Mouse (Mus musculus) liver, embryonic 16.5 days (tissue): ENCODE data around the gene Tbc1d19. TPM values are rescaled to one million over a fixed set of nuclear protein-coding genes. Genes with fewer than 3 reads are reported as not detected.

Experiments used
- ATAC-seq: fragments of 200-750 bp; cut with Nextera tagmentation; 2 replicates; pipeline ENCODE4 v1.8.0; 2017; ENCODE audit warnings: low read depth, mild to moderate bottlenecking, moderate number of reproducible peaks, moderate library complexity
- H3K27ac ChIP-seq: fragments of 300-500 bp; sonication (generic); 2 replicates; pipeline ENCODE4 v1.5.1; 2014; ENCODE audit warnings: mild to moderate bottlenecking, low read length
- H3K27me3 ChIP-seq: fragments of 300-500 bp; sonication (generic); 2 replicates; pipeline ENCODE4 v1.6.1; 2014; ENCODE audit warnings: low read depth, low read length, mixed read lengths; ENCODE audit not compliant: control insufficient read depth, insufficient read depth
- H3K36me3 ChIP-seq: fragments of 300-500 bp; sonication (generic); 2 replicates; pipeline ENCODE4 v1.6.1; 2014; ENCODE audit warnings: mild to moderate bottlenecking; ENCODE audit not compliant: control insufficient read depth, insufficient read depth
- H3K4me1 ChIP-seq: fragments of 300-500 bp; sonication (generic); 2 replicates; pipeline ENCODE4 v1.6.1; 2014; ENCODE audit warnings: low read depth, low read length, mixed read lengths; ENCODE audit not compliant: control insufficient read depth
- H3K4me2 ChIP-seq: fragments of 300-500 bp; sonication (generic); 2 replicates; pipeline ENCODE4 v1.6.1; 2014; ENCODE audit warnings: low read depth, low read length, mixed read lengths
- H3K4me3 ChIP-seq: fragments of 300-500 bp; sonication (generic); 2 replicates; pipeline ENCODE4 v1.5.1; 2014; ENCODE audit warnings: low read depth, mild to moderate bottlenecking, low read length
- H3K9ac ChIP-seq: fragments of 300-500 bp; sonication (generic); 2 replicates; pipeline ENCODE4 v1.6.1; 2014; ENCODE audit warnings: low read depth, low read length
- H3K9me3 ChIP-seq: fragments of 300-500 bp; sonication (generic); replicated peaks from 2 replicates; pipeline ENCODE4 v1.6.1; 2016; ENCODE audit warnings: low read length; ENCODE audit not compliant: control insufficient read depth
- WGBS: fragments of 180-500 bp; shearing (Covaris S2); extraction: QIAGEN DNeasy Blood & Tissue Kit; methylation state at CpG from one replicate; pipeline ENCODE4 v1.1.7; 2014; ENCODE audit not compliant: insufficient replicate concordance; 5-methylcytosine and 5-hydroxymethylcytosine counted together
- polyA plus RNA-seq: library from polyadenylated mRNA; unstranded; fragments of >200 nt; fragmentation: Nextera tagmentation; extraction: Ambion mirVana; gene quantifications from 2 replicates; pipeline ENCODE4 v1.2.1, GENCODE M21; 2015

Tbc1d19 gene
- polyA plus RNA-seq, 1 experiment from 2014 or later: 4.1 TPM

DNA sequence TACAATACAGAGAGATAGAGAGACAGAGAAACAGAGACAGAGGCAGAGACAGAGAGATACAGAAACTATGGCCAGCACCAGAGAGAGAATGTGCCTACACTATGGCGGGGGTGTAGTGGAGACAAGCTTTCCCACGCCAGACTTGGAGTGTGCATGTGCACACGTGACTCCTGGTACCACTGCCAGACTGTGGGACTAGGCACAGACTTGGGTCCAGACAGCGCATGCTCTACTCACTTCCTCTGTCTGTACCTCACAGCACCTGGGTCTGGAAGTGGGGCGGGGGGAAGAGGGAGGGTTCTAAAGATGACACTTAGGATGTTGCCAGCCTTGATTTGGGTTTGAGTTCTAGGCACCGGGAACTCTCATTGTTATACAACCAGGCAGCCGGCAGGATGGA lies 118.5 kb downstream of the Tbc1d19 start:
- Histone ChIP-seq H3K27me3 (no peaks in the 10 kb centered on the region), H3K27ac (no peak overlapping the region), H3K4me3 (no peak overlapping the region), H3K9me3 (no peaks in the 10 kb centered on the region), H3K4me1 (no peaks in the 10 kb centered on the region), H3K36me3 (no peaks in the 10 kb centered on the region), H3K4me2 (no peak overlapping the region), H3K9ac (no peak overlapping the region)
- WGBS: 61% methylated on average over 7 of the region's 7 CpGs
- no peak for ATAC-seq

DNA sequence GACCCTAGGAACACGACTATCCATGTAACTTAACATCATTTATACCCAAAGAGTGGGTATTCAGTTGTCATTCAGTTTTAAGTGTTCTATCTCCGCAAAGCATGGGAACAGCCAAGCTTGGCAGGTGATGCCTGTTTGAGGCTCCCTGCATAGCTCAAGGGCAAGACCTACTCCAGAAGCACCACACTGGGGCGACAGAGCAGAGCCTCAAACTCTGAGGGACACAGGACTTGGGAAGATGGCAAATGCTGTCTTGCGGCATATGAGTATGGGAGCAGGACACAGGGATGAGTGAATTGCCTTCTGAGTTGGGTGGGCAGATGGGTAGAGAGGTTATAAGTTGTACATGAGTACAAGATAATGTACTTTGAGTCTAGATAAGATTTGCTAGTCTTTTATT lies 119.1 kb downstream of the Tbc1d19 start:
- no peak overlapping the region for H3K4me3 ChIP-seq
- no peaks in the 10 kb centered on the region for H3K36me3 ChIP-seq
- H3K9ac ChIP-seq: no peak overlapping the region
- ATAC-seq: no peak
- WGBS: 67% methylated on average over 4 of the region's 4 CpGs
- no peaks in the 10 kb centered on the region for H3K4me1 ChIP-seq
- no peaks in the 10 kb centered on the region for H3K9me3 ChIP-seq
- H3K27me3 ChIP-seq: no peaks in the 10 kb centered on the region
- H3K27ac ChIP-seq: no peak overlapping the region
- no peak overlapping the region for H3K4me2 ChIP-seq

DNA sequence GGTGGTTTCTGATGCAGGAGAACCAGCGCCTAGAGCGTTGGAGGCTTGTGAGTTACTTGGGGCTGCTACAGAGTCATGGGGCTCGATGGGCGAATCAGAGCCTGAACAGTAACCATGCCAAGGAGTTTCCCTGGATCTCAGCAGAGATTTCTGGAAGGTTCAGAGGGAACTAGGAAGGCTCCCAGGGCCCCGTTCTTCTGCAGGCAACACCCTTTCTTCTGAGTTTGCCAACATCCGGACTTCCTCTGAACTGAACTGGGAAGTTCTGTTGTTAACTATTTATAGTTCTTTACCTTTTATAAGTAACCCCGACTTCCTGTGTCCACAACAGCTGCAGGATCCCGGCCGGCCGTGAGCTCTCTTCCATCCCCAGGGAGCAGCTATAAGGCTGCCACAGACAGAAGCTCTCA lies 119.8 kb downstream of the Tbc1d19 start:
- Histone ChIP-seq H3K27ac (no peak overlapping the region), H3K4me1 (no peaks in the 10 kb centered on the region)
- 47% methylated on average over 10 of the region's 10 CpGs for WGBS

DNA sequence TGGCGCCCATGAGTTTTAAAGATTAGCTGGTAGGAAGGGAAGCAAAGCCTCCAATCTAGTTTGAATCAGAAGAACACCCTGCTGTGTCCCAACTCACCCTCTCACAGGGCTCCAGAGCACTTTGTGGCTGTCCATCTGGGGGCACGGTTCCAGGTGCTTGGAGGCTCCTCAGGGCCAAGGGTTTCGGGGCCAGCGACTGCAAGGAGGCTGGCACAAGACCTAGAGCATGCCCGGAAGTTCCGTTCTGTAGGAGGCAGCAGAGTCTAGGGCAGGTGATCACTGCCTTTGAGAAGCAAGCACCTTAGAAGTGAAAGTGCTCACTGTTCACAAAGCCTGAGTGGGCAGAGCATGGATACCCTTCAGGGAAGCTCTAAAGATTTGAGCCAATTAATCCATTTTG lies 120.4 kb downstream of the Tbc1d19 start:
- Histone ChIP-seq H3K4me1 (no peaks in the 10 kb centered on the region), H3K27me3 (no peaks in the 10 kb centered on the region), H3K9me3 (no peaks in the 10 kb centered on the region), H3K4me3 (no peak overlapping the region), H3K9ac (no peak overlapping the region), H3K27ac (no peak overlapping the region), H3K4me2 (no peak overlapping the region), H3K36me3 (no peaks in the 10 kb centered on the region)
- ATAC-seq: no peak
- WGBS: 68% methylated on average over 6 of the region's 6 CpGs

More for the DNA sequence above, 119.8 kb downstream of the Tbc1d19 start:
- no peak for ATAC-seq
- Histone ChIP-seq H3K27me3 (no peaks in the 10 kb centered on the region), H3K9me3 (no peaks in the 10 kb centered on the region), H3K36me3 (no peaks in the 10 kb centered on the region), H3K9ac (no peak overlapping the region), H3K4me3 (no peak overlapping the region), H3K4me2 (no peak overlapping the region)

DNA sequence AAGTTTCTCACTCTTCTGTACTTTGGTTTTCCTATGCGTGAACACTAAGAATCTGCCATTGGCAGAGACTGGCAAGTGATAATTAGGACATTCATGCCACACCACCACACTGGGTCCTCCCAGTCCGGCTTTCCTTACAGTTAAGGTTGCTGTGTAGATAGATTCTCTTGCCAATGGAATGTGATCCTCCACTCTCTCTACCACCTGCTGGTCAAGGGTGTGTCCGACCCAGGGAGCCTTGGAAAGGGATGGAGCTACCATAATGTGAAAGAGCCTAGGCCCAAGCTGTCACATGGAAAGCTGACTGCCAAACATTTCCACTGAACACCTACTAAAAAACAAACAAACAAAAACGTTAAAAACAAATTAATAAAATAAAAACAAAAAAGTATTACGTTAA lies 121.6 kb downstream of the Tbc1d19 start:
- Histone ChIP-seq H3K9ac (no peak overlapping the region), H3K9me3 (no peaks in the 10 kb centered on the region), H3K36me3 (no peaks in the 10 kb centered on the region), H3K27ac (no peak overlapping the region), H3K4me2 (no peak overlapping the region), H3K4me3 (no peak overlapping the region), H3K4me1 (no peaks in the 10 kb centered on the region), H3K27me3 (no peaks in the 10 kb centered on the region)
- 69% methylated on average over 5 of the region's 5 CpGs for WGBS
- ATAC-seq: no peak

DNA sequence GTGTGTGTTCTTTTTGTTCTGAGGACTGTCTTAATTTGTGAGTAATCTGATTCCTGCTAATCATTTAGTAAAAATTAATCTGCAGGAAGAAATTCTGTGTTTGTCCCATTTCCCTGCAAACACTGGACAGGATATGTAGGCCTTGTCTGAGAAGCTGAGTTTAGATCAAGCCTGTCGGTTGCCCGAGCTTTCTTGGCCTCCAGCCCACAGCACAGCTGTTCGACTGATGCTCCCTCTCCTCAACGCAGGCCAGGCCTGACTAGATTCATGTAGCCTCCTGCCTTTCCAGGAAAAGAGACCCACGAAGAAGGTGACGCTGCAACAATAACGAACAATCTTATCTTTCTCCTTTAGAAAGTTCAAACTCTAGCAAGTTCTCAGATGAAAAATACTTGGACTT lies 124.2 kb downstream of the Tbc1d19 start:
- WGBS: 56% methylated on average over 7 of the region's 7 CpGs
- H3K4me2 ChIP-seq: no peak overlapping the region
- 0 out of 2 replicates have a peak, but pooled peaks cover 2% of the 10 kb centered on the region for H3K4me1 ChIP-seq
- H3K27me3 ChIP-seq: no peaks in the 10 kb centered on the region
- H3K27ac ChIP-seq: no peak overlapping the region
- H3K36me3 ChIP-seq: no peaks in the 10 kb centered on the region
- no peaks in the 10 kb centered on the region for H3K9me3 ChIP-seq
- H3K4me3 ChIP-seq: no peak overlapping the region
- H3K9ac ChIP-seq: no peak overlapping the region
- no peak; the same call in 1 of the 2 replicates for ATAC-seq

DNA sequence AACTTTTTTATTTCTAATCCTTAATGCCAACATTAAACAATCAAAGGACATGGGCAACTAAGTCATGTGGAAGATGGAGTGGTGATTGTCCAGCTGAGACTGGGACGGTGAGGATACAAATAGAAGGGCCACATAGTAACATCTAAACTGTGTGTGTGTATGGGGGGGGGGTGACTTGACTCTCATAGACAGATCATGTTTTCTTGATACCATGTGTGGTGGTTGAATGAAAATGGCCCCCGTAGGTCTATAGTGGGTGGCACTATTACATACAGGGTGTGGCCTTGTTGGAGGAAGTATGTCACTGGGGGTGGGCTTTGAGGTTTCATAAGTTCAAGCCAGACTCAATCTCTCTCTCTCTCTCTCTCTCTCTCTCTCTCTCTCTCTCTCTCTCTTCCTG lies 124.6 kb downstream of the Tbc1d19 start:
- H3K9ac ChIP-seq: no peak overlapping the region
- no peak overlapping the region for H3K4me3 ChIP-seq
- ATAC-seq: no peak
- no peaks in the 10 kb centered on the region for H3K36me3 ChIP-seq
- H3K4me2 ChIP-seq: no peak overlapping the region
- H3K27ac ChIP-seq: no peak overlapping the region
- 68% methylated on average over 2 of the region's 2 CpGs for WGBS
- no peaks in the 10 kb centered on the region for H3K27me3 ChIP-seq
- 0 out of 2 replicates have a peak, but pooled peaks cover 2% of the 10 kb centered on the region for H3K4me1 ChIP-seq
- H3K9me3 ChIP-seq: no peaks in the 10 kb centered on the region

DNA sequence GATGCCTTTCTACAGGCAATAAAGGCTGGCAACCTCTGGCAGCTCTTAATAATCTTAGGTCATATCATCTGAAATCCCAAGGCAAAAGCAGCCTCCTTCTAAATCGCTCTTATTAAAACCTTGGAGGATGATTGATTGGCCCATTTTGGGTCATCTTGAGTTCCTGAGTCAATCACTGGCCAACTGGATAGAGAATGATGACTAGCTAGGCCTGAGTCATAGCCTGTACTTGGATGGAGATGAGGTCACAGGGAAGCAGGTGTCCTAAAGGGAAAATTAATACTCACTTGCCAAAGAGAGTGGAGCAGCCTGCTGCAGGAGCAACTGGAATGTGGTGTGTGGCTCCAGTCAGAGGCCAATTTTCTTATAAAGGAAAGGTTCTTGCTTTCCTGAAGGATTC lies 125.4 kb downstream of the Tbc1d19 start:
- H3K27me3 ChIP-seq: no peaks in the 10 kb centered on the region
- ATAC-seq: no peak
- no peaks in the 10 kb centered on the region for H3K9me3 ChIP-seq
- H3K27ac ChIP-seq: no peak overlapping the region
- no peak overlapping the region for H3K4me2 ChIP-seq
- H3K4me3 ChIP-seq: no peak overlapping the region
- H3K4me1 ChIP-seq: 0 out of 2 replicates have a peak, but pooled peaks cover 2% of the 10 kb centered on the region
- 71% methylated on average over 1 of the region's 1 CpGs for WGBS
- no peak overlapping the region for H3K9ac ChIP-seq
- no peaks in the 10 kb centered on the region for H3K36me3 ChIP-seq

DNA sequence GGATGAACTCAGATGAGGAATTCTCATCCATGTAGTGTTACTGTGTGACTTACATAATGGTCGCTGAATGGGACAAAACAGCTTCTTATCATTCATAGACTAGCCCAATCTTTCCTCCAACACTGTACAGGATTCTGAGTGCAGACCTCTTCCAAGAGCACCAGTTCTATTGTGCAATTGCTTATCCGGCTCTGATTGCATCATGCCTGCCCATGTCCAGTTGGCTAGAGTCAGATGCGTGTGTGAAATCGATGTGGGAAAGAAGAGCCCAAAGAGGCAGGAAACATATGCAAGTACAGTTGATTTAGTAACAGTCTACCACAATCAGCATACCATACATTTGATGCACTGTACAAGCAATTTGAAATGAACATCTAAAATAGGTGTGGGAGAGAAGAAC lies 127.8 kb downstream of the Tbc1d19 start:
- no peak overlapping the region for H3K27ac ChIP-seq

More for the DNA sequence above, 127.8 kb downstream of the Tbc1d19 start:
- H3K9ac ChIP-seq: no peak overlapping the region
- WGBS: 36% methylated on average over 4 of the region's 4 CpGs
- 0 out of 2 replicates have a peak, but pooled peaks cover 2% of the 10 kb centered on the region for H3K4me1 ChIP-seq
- H3K4me3 ChIP-seq: no peak overlapping the region
- no peaks in the 10 kb centered on the region for H3K36me3 ChIP-seq
- ATAC-seq: peak; percentile 85
- no peak overlapping the region for H3K4me2 ChIP-seq
- no peaks in the 10 kb centered on the region for H3K9me3 ChIP-seq
- H3K27me3 ChIP-seq: no peaks in the 10 kb centered on the region
